Mouse (Mus musculus) brain, embryonic 14.5 days (tissue): ENCODE measurements at regions not wholly inside any gene's neighbourhood (a gene's known extent, or its start where the extent isn't known, plus 50 kb on each side); places are given as distances from the start of the nearest gene placed in this dataset.

ENCODE experiments used
- CTCF ChIP-seq: fragments of 200-500 bp; IDR thresholded peaks from 2 replicates; pipeline ENCODE4 v1.5.1; 2012; ENCODE audit warnings: inconsistent platforms, mild to moderate bottlenecking, moderate library complexity, borderline replicate concordance; ENCODE audit not compliant: insufficient read depth, insufficient read length; ENCODE audit errors: extremely low read depth
- POLR2A ChIP-seq: fragments of 200-500 bp; IDR thresholded peaks from 2 replicates; pipeline ENCODE4 v1.6.1; 2012; ENCODE audit warnings: mild to moderate bottlenecking, inconsistent platforms, borderline replicate concordance; ENCODE audit not compliant: poor library complexity, insufficient read depth, insufficient read length, severe bottlenecking; ENCODE audit errors: extremely low read depth

GRCm38 (mm10) chr8:42162441-42162840 lies 745.6 kb upstream of the Frg1 start:
- TF ChIP-seq POLR2A: no peak
- TF ChIP-seq CTCF: no peak
